Mouse (Mus musculus): ENCODE results near the gene Zmym6.

- TF ChIP-seq CTCF (IDR thresholded peaks at IDR 0.05) (peak; percentile 21; the same call in 1 of the 2 replicates), EP300 (IDR thresholded peaks at IDR 0.05) (no peak)
Measured at GRCm38 (mm10) chr4:127039871-127040483, 37.2 kb upstream of the Zmym6 start.
